Mouse (Mus musculus) thymus, postnatal 36 days (tissue): ENCODE data around the gene Rsrc1.

Experiments used
- DNase-seq, 2 experiments: peaks; one replicate each; pipeline ENCODE4 v3.0.0; 2022; ENCODE audit warnings: mixed read lengths in 2 of 2

Rsrc1 gene

DNA sequence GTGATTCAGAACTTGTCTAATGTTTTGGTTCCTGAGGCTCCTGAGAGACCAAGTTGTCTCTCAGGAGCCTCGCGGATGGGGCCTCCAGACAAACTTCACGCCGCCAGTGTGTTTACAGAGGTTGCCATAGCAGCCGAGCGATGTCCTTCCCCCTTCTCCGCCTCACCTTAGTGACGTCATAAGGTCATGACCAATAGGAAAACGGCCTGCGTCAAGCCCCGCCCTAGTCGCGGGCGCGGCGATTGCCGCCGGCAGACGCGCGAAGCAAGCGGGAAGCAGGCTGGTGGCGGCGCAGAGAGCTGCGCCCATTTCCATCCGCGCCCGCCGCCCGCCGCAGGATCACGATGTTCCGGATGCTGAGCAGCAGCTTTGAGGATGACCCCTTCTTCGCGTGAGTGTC is 392.7 kb downstream of the Rsrc1 start, which contains the start of gene Mlf1:
Mlf1 (plus strand) TSS at position 226 of the 400 bp plus-strand sequence.
- DNase-seq: peak; percentile 79 to 83

DNA sequence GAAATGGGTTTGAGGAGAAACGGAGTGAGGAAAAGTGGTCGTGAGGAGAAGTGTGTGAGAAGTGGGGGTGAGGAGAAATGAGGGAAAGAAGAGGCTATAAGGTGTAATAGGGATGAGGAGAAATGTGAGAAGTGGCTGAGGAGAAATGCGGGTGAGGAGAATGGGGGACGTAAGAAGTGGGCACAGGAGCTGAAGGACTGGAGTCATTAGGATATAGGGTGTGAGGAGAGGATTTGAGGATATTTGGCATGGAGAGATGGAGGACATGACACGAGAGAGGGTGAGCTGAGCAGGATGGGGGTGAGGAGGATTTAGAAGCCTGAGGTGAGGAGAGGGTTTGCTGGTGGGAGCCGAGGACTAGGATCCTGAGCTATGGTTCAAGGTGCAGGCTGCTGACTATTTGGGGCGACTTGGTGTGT is 393.2 kb downstream of the Rsrc1 start:
- no peak for DNase-seq

DNA sequence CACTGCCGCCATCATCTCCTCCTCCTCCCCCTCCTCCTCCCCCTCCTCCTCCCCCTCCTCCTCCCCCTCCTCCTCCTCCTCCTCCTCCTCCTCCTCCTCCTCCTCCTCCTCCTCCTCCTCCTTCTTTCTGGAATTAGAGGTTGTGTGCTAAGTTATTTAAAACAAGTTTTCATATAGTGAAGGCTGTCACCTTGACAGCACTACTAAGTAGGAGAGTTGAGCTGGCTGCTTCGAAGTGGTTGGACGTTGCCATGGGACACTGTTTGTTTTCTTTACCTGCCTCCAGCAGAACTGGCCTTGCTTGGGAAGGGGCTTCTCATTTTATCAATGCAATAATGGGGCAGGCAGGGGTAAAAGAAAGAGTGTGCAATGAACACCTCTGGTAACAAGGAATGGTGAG is 393.9 kb downstream of the Rsrc1 start, which contains the start of gene Gm17402:
Gm17402 (minus strand) TSS at position 101 of the 400 bp plus-strand sequence.
- DNase-seq: no peak

DNA sequence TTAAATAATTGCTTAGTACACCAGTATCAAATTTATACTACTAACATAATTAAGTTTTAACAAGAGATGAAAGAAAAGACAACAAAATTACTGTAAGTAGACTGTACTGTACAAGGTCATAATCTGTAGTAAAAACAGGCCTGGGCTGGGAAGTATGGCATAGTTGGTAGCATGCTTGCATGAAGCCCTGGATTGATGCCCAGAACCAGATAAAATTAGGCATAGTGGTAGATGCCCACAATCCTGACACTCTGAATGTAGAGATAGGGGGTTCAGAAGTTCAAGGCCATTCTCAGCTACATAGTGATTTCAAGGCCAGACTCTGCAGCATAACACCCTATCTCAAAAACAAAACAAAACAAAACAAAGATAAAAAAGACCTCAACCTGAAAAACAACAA is 397.0 kb downstream of the Rsrc1 start:
- no peak for DNase-seq
